Mouse (Mus musculus) forebrain, embryonic 16.5 days (tissue): ENCODE data around the gene Map1b. TPM values are rescaled to one million over a fixed set of nuclear protein-coding genes. Genes with fewer than 3 reads are reported as not detected.
A peak's percentile ranks its signal among the peaks of the same experiment; 100 is the strongest.

Experiments
- ATAC-seq: fragments of 200-750 bp; cut with Nextera tagmentation; 2 replicates; pipeline ENCODE4 v1.8.0; 2017; ENCODE audit warnings: mild to moderate bottlenecking, moderate library complexity
- H3K27ac ChIP-seq: fragments of 300-500 bp; sonication (generic); 2 replicates; pipeline ENCODE4 v1.5.1; 2014; ENCODE audit warnings: low read length, control low read depth
- H3K27me3 ChIP-seq: fragments of 300-500 bp; sonication (generic); replicated peaks from 2 replicates; pipeline ENCODE4 v1.6.1; 2014; ENCODE audit warnings: low read length; ENCODE audit not compliant: control insufficient read depth, insufficient read depth
- H3K36me3 ChIP-seq: fragments of 300-500 bp; sonication (generic); 2 replicates; pipeline ENCODE4 v1.6.1; 2014; ENCODE audit not compliant: control insufficient read depth, insufficient read depth
- H3K4me1 ChIP-seq: fragments of 300-500 bp; sonication (generic); replicated peaks from 2 replicates; pipeline ENCODE4 v1.6.1; 2014; ENCODE audit warnings: low read length; ENCODE audit not compliant: control insufficient read depth, insufficient read depth
- H3K4me2 ChIP-seq: fragments of 300-500 bp; sonication (generic); 2 replicates; pipeline ENCODE4 v1.6.1; 2014; ENCODE audit warnings: mild to moderate bottlenecking, low read length, control low read depth
- H3K4me3 ChIP-seq: fragments of 300-500 bp; sonication (generic); replicated peaks from 2 replicates; pipeline ENCODE4 v1.5.1; 2014; ENCODE audit warnings: mild to moderate bottlenecking, low read length, control low read depth
- H3K9ac ChIP-seq: fragments of 300-500 bp; sonication (generic); replicated peaks from 2 replicates; pipeline ENCODE4 v1.6.1; 2014; ENCODE audit warnings: low read depth, low read length, control low read depth
- H3K9me3 ChIP-seq: fragments of 300-500 bp; sonication (generic); 2 replicates; pipeline ENCODE4 v1.6.1; 2016; ENCODE audit warnings: low read length; ENCODE audit not compliant: control insufficient read depth
- WGBS: fragments of 180-500 bp; shearing (Covaris S2); extraction: QIAGEN DNeasy Blood & Tissue Kit; methylation state at CpG from one replicate; pipeline ENCODE4 v1.1.7; 2014; 5-methylcytosine and 5-hydroxymethylcytosine counted together
- polyA plus RNA-seq: library from polyadenylated mRNA; unstranded; fragments of >200 nt; fragmentation: Nextera tagmentation; extraction: Ambion mirVana; gene quantifications from 2 replicates; pipeline ENCODE4 v1.2.1, GENCODE M21; 2015

Map1b gene
- polyA plus RNA-seq, 1 experiment from 2014 or later: 2,055 TPM

- H3K4me3 ChIP-seq: peak overlapping the region; percentile 94
- under 1% methylated on average over 7 of the region's 7 CpGs for WGBS
- H3K27me3 ChIP-seq: no peaks in the 10 kb centered on the region
- no peaks in the 10 kb centered on the region for H3K9me3 ChIP-seq
- peak overlapping the region; percentile 65 for H3K4me2 ChIP-seq
- peaks cover 33% of the 10 kb centered on the region for H3K4me1 ChIP-seq
- H3K9ac ChIP-seq: peak overlapping the region; percentile 98
- peak overlapping the region; percentile 55 for H3K27ac ChIP-seq
- no peak for ATAC-seq
- H3K36me3 ChIP-seq: no peaks in the 10 kb centered on the region
Observed at GRCm38 (mm10) chr13:99513138-99513537, 3.2 kb downstream of the Map1b start.

- Histone ChIP-seq H3K27me3 (no peaks in the 10 kb centered on the region), H3K27ac (no peak overlapping the region), H3K36me3 (peaks cover 16% of the 10 kb centered on the region), H3K4me1 (peaks cover 48% of the 10 kb centered on the region), H3K9me3 (no peaks in the 10 kb centered on the region), H3K4me2 (peak overlapping the region; percentile 1; the same call in 1 of the 2 replicates), H3K4me3 (no peak overlapping the region), H3K9ac (no peak overlapping the region)
- 55% methylated on average over 4 of the region's 4 CpGs for WGBS
- ATAC-seq: no peak
Observed at GRCm38 (mm10) chr13:99509896-99510295, 6.4 kb downstream of the Map1b start.

- peaks cover 69% of the 10 kb centered on the region for H3K4me1 ChIP-seq
- 27% methylated on average over 2 of the region's 2 CpGs for WGBS
- H3K4me3 ChIP-seq: no peak overlapping the region
- H3K9me3 ChIP-seq: no peaks in the 10 kb centered on the region
- no peak for ATAC-seq
- H3K36me3 ChIP-seq: peaks cover 21% of the 10 kb centered on the region
- H3K27ac ChIP-seq: no peak overlapping the region
- H3K9ac ChIP-seq: no peak overlapping the region
- no peaks in the 10 kb centered on the region for H3K27me3 ChIP-seq
- H3K4me2 ChIP-seq: no peak overlapping the region
Observed at GRCm38 (mm10) chr13:99506580-99506962, 9.8 kb downstream of the Map1b start.

- Histone ChIP-seq H3K36me3 (peaks cover 21% of the 10 kb centered on the region), H3K4me3 (no peak overlapping the region), H3K9me3 (no peaks in the 10 kb centered on the region), H3K4me1 (peaks cover 70% of the 10 kb centered on the region), H3K4me2 (no peak overlapping the region), H3K27ac (no peak overlapping the region), H3K9ac (no peak overlapping the region), H3K27me3 (no peaks in the 10 kb centered on the region)
- no peak for ATAC-seq
- WGBS: 81% methylated on average over 11 of the region's 11 CpGs
Observed at GRCm38 (mm10) chr13:99505826-99506579, 10.3 kb downstream of the Map1b start.

DNA sequence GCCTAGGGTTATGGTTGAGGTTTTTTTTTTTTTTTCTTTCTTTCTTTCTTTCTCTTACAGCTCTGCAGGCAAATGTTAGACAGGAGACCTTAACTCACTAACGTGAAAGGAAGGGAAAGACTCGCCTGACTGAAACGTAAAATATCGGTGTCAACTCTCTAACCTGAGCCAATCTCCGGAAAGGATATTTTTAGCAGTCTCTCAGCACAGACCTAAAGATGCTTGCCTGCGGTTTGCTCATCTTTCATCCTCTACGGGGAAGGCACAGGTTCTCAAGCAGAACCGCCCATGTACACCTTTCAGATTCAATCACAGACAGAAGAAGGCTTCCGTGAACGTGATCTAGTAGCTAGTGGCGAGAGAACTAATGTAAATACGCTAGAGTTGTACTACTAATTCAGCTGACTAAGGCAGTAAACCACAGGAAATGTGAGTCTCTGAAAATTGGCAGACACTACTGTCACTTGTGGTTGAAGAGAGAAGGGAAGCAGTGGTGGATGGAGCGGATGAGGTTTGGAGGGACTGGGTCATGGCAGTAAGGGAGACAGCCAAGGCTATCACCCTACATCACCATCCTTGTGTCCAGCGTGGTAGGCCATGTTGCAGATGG, 12.9 kb downstream of the Map1b start:
- peak overlapping the region; percentile 45 for H3K4me2 ChIP-seq

GRCm38 (mm10) chr13:99502911-99503310, 13.4 kb downstream of the Map1b start:
- no peak for ATAC-seq
- Histone ChIP-seq H3K27me3 (no peaks in the 10 kb centered on the region), H3K36me3 (peaks cover 20% of the 10 kb centered on the region), H3K4me1 (peaks cover 70% of the 10 kb centered on the region), H3K9me3 (no peaks in the 10 kb centered on the region), H3K4me2 (peak overlapping the region; percentile 45), H3K27ac (peak overlapping the region; percentile 29; the same call in 1 of the 2 replicates), H3K4me3 (no peak overlapping the region), H3K9ac (peak overlapping the region; percentile 28; the same call in 1 of the 2 replicates)
- whole genome bisulfite sequencing: 22% methylated on average over 7 of the region's 7 CpGs

More for the DNA sequence above, 12.9 kb downstream of the Map1b start:
- no peaks in the 10 kb centered on the region for H3K9me3 ChIP-seq
- H3K27me3 ChIP-seq: no peaks in the 10 kb centered on the region
- no peak overlapping the region for H3K27ac ChIP-seq
- H3K4me3 ChIP-seq: no peak overlapping the region
- no peak for ATAC-seq
- H3K36me3 ChIP-seq: peaks cover 21% of the 10 kb centered on the region
- no peak overlapping the region; the same call in 1 of the 2 replicates for H3K9ac ChIP-seq
- WGBS: 66% methylated on average over 14 of the region's 14 CpGs
- H3K4me1 ChIP-seq: peaks cover 74% of the 10 kb centered on the region

DNA sequence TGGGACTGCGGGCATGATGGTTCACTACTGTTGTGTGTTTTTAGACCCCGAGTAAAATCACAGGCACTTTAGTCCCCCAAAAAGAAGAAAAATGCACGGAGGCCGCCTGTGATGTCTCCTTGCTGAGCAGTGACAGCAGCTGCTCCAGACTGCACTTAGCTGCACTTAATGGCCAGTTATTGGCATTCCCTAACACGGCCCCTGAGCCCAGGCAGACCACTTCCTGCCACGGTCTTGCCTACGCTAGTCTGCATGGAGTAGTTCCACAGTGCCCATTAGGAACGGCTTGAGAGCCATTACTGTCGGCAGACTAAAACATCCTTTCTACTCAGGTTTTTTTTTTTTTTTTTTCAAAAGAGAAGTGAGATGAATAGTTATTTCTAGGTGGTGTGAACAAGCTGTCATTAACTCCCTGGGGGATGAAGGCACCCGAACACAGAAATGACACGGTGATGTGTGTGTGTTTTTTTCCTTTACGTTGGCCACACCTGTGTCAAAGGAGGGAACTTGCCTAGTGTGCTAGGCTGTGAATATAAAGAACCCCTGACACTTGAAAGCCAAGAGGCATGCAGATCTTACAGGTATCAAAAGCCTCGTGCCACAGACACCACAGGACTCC, 14.1 kb downstream of the Map1b start:
- WGBS: 13% methylated on average over 13 of the region's 13 CpGs
- Histone ChIP-seq H3K4me1 (peaks cover 68% of the 10 kb centered on the region), H3K4me2 (peak overlapping the region; percentile 45), H3K4me3 (0 out of 2 replicates have a peak overlapping the region, but pooled peaks have one; percentile 7), H3K9ac (peak overlapping the region; percentile 44), H3K27me3 (no peaks in the 10 kb centered on the region), H3K9me3 (no peaks in the 10 kb centered on the region), H3K27ac (peak overlapping the region; percentile 39; the same call in 1 of the 2 replicates), H3K36me3 (peaks cover 16% of the 10 kb centered on the region)
- peak; percentile 39 for ATAC-seq

- H3K4me2 ChIP-seq: peak overlapping the region; percentile 45
- H3K9ac ChIP-seq: peak overlapping the region; percentile 40
- 5% methylated on average over 7 of the region's 7 CpGs for WGBS
- ATAC-seq: no peak
- H3K4me1 ChIP-seq: peaks cover 63% of the 10 kb centered on the region
- no peak overlapping the region for H3K4me3 ChIP-seq
- H3K27ac ChIP-seq: peak overlapping the region; percentile 12
- H3K36me3 ChIP-seq: peaks cover 10% of the 10 kb centered on the region; the same call in 1 of the 2 replicates
- H3K9me3 ChIP-seq: no peaks in the 10 kb centered on the region
- H3K27me3 ChIP-seq: no peaks in the 10 kb centered on the region
Observed at GRCm38 (mm10) chr13:99501393-99501792, 14.9 kb downstream of the Map1b start.

DNA sequence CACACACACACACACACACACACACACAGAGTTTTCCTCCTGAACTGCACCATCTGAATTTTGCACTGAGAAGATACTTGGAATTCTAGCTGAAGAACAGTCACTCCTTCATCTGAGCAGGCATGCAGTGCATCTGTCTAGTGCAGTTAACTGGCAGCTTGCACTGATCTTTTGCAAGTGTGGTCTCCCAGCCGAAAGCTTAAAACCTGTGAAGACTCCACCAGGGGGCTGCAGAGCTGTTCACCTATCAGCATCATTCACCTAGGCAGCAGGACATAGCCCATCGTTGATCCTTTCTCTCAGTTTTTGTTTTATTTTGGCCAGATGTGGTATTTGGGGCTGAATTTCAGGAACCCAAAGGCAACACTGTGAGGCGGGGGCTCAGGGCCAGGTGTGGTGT, 15.7 kb downstream of the Map1b start:
- peak overlapping the region; percentile 12; the same call in 1 of the 2 replicates for H3K27ac ChIP-seq
- peaks cover 7% of the 10 kb centered on the region; the same call in 1 of the 2 replicates for H3K36me3 ChIP-seq
- no peaks in the 10 kb centered on the region for H3K9me3 ChIP-seq
- H3K4me1 ChIP-seq: peaks cover 57% of the 10 kb centered on the region
- no peak overlapping the region for H3K4me3 ChIP-seq
- peak; percentile 16; the same call in 1 of the 2 replicates for ATAC-seq
- H3K4me2 ChIP-seq: no peak overlapping the region
- H3K27me3 ChIP-seq: no peaks in the 10 kb centered on the region
- WGBS: 37% methylated on average over 3 of the region's 3 CpGs
- no peak overlapping the region for H3K9ac ChIP-seq
